Mouse (Mus musculus): ENCODE results near the gene Arhgdia. TPM values are rescaled to one million over a fixed set of nuclear protein-coding genes. Genes with fewer than 3 reads are reported as not detected.

Gene Arhgdia
- polyA plus RNA-seq, 1 experiment from 2014 or later = 627 TPM

DNA sequence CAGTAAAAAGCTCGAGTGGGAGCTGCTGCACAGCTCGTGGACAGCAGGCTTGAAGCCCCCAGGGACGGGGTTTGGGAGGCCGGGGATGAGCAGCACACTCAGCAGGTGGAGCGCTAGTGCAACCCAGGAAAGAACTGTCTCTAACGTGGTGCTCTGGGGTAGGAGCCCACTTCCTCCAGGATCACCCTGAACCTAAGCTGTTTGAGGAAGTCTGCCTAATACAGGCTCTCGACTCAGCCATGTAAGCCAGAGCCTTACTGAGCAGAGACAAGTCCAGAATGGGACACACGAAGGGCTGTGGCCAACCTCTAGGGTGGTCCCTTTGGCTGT lies 42.5 kb downstream of the Arhgdia start:
- no peak for DNase-seq (ENCODE audit: low spot score)
- H3K4me2 ChIP-seq (ENCODE audit: low read length) = no peak overlapping the region
- H3K27ac ChIP-seq (ENCODE audit: low read depth) = peak overlapping the region; percentile 64
- WGBS = 50% methylated on average over 8 of the region's 8 CpGs
- ATAC-seq (replicated peaks; ENCODE audit: low FRiP score, low TSS enrichment, low read depth) = no peak; the same call in none of the 2 replicates
- 0 out of 2 replicates have a peak, but pooled peaks cover 5% of the 10 kb centered on the region for H3K27me3 ChIP-seq (replicated peaks; ENCODE audit: control insufficient read depth, insufficient read depth, low read length)
- no peak overlapping the region for H3K4me3 ChIP-seq (ENCODE audit: low read depth, low read length)
- no peak overlapping the region for H3K9ac ChIP-seq (ENCODE audit: low read length)
- peaks cover 25% of the 10 kb centered on the region for H3K36me3 ChIP-seq (ENCODE audit: control insufficient read depth, insufficient read depth, low read length)
- H3K9me3 ChIP-seq (ENCODE audit: control insufficient read depth, low read length) = no peaks in the 10 kb centered on the region
- H3K4me1 ChIP-seq (replicated peaks; ENCODE audit: control insufficient read depth, insufficient read depth, low read length) = peaks cover 11% of the 10 kb centered on the region

DNA sequence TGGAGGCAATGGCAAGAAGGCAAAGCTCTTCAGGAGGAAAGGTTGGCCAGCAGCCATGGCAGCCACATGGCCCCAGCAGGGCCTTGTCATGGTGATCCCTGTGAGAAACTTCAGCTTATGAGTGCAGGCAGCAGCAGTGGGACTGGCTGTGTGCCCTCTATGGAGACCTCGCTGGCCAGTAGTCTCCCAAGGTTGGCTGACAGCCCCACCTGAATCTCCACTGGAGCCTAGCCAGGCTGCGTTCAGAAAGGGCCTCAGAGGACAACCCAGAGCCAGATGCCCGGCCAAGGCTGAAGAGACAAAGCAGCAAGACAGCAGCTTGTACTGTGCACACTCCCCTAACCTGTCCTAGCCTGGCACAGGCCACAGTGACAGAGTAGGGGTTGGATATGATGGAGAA lies 42.9 kb downstream of the Arhgdia start:
- Histone ChIP-seq H3K36me3 (ENCODE audit: control insufficient read depth, insufficient read depth, low read length) (peaks cover 21% of the 10 kb centered on the region), H3K27me3 (replicated peaks; ENCODE audit: control insufficient read depth, insufficient read depth, low read length) (peaks cover 6% of the 10 kb centered on the region; the same call in 1 of the 2 replicates), H3K4me2 (ENCODE audit: low read length) (no peak overlapping the region), H3K4me3 (ENCODE audit: low read depth, low read length) (no peak overlapping the region), H3K9me3 (ENCODE audit: control insufficient read depth, low read length) (no peaks in the 10 kb centered on the region), H3K27ac (ENCODE audit: low read depth) (peak overlapping the region; percentile 64), H3K4me1 (replicated peaks; ENCODE audit: control insufficient read depth, insufficient read depth, low read length) (peaks cover 11% of the 10 kb centered on the region), H3K9ac (ENCODE audit: low read length) (no peak overlapping the region)
- no peak for DNase-seq (ENCODE audit: low spot score)
- ATAC-seq (replicated peaks; ENCODE audit: low FRiP score, low TSS enrichment, low read depth) = no peak
- 81% methylated on average over 3 of the region's 3 CpGs for WGBS

GRCm38 (mm10) chr11:120535804-120536203 lies 45.6 kb downstream of the Arhgdia start:
- Histone ChIP-seq H3K4me3 (ENCODE audit: low read depth, low read length) (no peak overlapping the region), H3K27me3 (replicated peaks; ENCODE audit: control insufficient read depth, insufficient read depth, low read length) (peaks cover 33% of the 10 kb centered on the region), H3K9me3 (ENCODE audit: control insufficient read depth, low read length) (no peaks in the 10 kb centered on the region), H3K4me1 (replicated peaks; ENCODE audit: control insufficient read depth, insufficient read depth, low read length) (peaks cover 11% of the 10 kb centered on the region), H3K27ac (ENCODE audit: low read depth) (no peak overlapping the region), H3K4me2 (ENCODE audit: low read length) (no peak overlapping the region), H3K36me3 (ENCODE audit: control insufficient read depth, insufficient read depth, low read length) (no peaks in the 10 kb centered on the region), H3K9ac (ENCODE audit: low read length) (no peak overlapping the region)
- DNase-seq (ENCODE audit: low spot score) (no peak), ATAC-seq (replicated peaks; ENCODE audit: low FRiP score, low TSS enrichment, low read depth) (no peak)
- 68% methylated on average over 3 of the region's 3 CpGs for WGBS

DNA sequence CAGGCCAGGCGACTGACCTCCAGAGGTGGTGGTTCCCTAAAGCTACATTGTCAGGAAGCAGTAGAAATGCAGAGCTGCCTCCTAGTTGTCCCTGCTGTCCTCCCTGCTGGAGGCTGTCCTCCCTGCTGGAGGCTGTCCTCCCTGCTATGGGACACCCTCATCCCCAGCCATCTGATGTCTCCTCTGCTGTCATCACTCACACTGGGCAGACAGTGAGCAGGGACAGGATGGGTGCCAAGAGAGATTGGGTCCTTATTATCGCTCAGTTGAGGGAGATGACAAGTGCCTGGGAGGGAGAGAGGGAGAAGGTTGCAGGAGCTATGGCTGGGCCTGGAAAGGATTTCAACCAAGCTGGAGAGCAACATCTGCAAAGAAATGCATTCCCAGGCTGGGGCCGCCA lies 46.3 kb downstream of the Arhgdia start:
- no peaks in the 10 kb centered on the region for H3K36me3 ChIP-seq (ENCODE audit: control insufficient read depth, insufficient read depth, low read length)
- H3K4me3 ChIP-seq (ENCODE audit: low read depth, low read length) = no peak overlapping the region
- DNase-seq (ENCODE audit: low spot score) = no peak
- no peak for ATAC-seq (replicated peaks; ENCODE audit: low FRiP score, low TSS enrichment, low read depth)
- no peak overlapping the region for H3K27ac ChIP-seq (ENCODE audit: low read depth)
- H3K4me1 ChIP-seq (replicated peaks; ENCODE audit: control insufficient read depth, insufficient read depth, low read length) = peaks cover 13% of the 10 kb centered on the region
- H3K9me3 ChIP-seq (ENCODE audit: control insufficient read depth, low read length) = no peaks in the 10 kb centered on the region
- H3K27me3 ChIP-seq (replicated peaks; ENCODE audit: control insufficient read depth, insufficient read depth, low read length) = peaks cover 40% of the 10 kb centered on the region
- H3K4me2 ChIP-seq (ENCODE audit: low read length) = no peak overlapping the region
- 69% methylated on average over 3 of the region's 3 CpGs for WGBS
- no peak overlapping the region for H3K9ac ChIP-seq (ENCODE audit: low read length)

DNA sequence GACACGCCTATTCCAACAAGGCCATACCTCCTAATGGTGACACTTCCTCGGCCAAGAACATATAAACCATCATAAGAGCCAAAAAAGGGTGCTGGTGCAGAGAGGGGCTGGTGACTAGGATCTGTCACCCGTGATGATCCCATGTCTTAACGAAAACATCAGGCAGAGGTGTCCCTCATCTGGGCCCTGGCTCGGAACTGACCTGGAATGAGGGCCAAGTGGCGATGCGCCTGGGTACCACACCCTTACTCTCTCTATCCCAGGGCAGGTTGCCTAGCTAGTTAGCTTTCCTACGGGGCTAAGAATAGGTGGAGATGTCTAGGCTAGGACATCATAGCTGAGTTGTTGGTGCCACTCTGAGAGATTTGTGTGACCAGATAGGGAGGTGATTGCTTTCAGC lies 47.3 kb downstream of the Arhgdia start:
- WGBS = 80% methylated on average over 8 of the region's 8 CpGs
- no peak for DNase-seq (ENCODE audit: low spot score)
- no peak overlapping the region for H3K9ac ChIP-seq (ENCODE audit: low read length)
- no peak overlapping the region for H3K4me3 ChIP-seq (ENCODE audit: low read depth, low read length)
- no peaks in the 10 kb centered on the region for H3K9me3 ChIP-seq (ENCODE audit: control insufficient read depth, low read length)
- ATAC-seq (replicated peaks; ENCODE audit: low FRiP score, low TSS enrichment, low read depth) = no peak
- peaks cover 50% of the 10 kb centered on the region for H3K27me3 ChIP-seq (replicated peaks; ENCODE audit: control insufficient read depth, insufficient read depth, low read length)
- peaks cover 2% of the 10 kb centered on the region; the same call in 1 of the 2 replicates for H3K4me1 ChIP-seq (replicated peaks; ENCODE audit: control insufficient read depth, insufficient read depth, low read length)
- no peaks in the 10 kb centered on the region for H3K36me3 ChIP-seq (ENCODE audit: control insufficient read depth, insufficient read depth, low read length)
- no peak overlapping the region for H3K27ac ChIP-seq (ENCODE audit: low read depth)
- no peak overlapping the region for H3K4me2 ChIP-seq (ENCODE audit: low read length)

DNA sequence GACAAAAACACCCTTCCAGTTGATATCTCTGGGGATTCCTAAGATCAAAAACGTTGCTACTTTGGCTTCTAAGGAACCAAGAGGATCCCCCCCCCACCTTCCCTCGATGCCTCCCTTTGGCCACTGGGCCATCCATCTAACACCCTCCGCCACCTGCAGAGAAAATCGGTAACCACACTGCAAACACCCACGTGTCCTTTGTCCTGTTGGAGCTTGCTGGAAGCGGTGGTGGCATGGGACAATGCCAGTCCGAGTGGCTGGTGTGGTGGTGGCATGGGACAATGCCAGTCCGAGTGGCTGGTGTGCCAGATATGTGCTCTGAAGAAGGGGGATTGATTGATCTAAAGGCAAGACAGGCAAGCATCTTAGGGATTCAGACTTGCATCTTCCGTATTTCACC lies 49.8 kb downstream of the Arhgdia start:
- 23% methylated on average over 9 of the region's 9 CpGs for WGBS
- no peak for ATAC-seq (replicated peaks; ENCODE audit: low FRiP score, low TSS enrichment, low read depth)
- peaks cover 65% of the 10 kb centered on the region for H3K27me3 ChIP-seq (replicated peaks; ENCODE audit: control insufficient read depth, insufficient read depth, low read length)
- no peak overlapping the region for H3K9ac ChIP-seq (ENCODE audit: low read length)
- H3K27ac ChIP-seq (ENCODE audit: low read depth) = no peak overlapping the region
- DNase-seq (ENCODE audit: low spot score) = no peak
- peaks cover 2% of the 10 kb centered on the region; the same call in 1 of the 2 replicates for H3K4me1 ChIP-seq (replicated peaks; ENCODE audit: control insufficient read depth, insufficient read depth, low read length)
- H3K4me2 ChIP-seq (ENCODE audit: low read length) = no peak overlapping the region
- H3K36me3 ChIP-seq (ENCODE audit: control insufficient read depth, insufficient read depth, low read length) = no peaks in the 10 kb centered on the region
- no peaks in the 10 kb centered on the region for H3K9me3 ChIP-seq (ENCODE audit: control insufficient read depth, low read length)
- H3K4me3 ChIP-seq (ENCODE audit: low read depth, low read length) = 0 out of 2 replicates have a peak overlapping the region, but pooled peaks have one; percentile 39

DNA sequence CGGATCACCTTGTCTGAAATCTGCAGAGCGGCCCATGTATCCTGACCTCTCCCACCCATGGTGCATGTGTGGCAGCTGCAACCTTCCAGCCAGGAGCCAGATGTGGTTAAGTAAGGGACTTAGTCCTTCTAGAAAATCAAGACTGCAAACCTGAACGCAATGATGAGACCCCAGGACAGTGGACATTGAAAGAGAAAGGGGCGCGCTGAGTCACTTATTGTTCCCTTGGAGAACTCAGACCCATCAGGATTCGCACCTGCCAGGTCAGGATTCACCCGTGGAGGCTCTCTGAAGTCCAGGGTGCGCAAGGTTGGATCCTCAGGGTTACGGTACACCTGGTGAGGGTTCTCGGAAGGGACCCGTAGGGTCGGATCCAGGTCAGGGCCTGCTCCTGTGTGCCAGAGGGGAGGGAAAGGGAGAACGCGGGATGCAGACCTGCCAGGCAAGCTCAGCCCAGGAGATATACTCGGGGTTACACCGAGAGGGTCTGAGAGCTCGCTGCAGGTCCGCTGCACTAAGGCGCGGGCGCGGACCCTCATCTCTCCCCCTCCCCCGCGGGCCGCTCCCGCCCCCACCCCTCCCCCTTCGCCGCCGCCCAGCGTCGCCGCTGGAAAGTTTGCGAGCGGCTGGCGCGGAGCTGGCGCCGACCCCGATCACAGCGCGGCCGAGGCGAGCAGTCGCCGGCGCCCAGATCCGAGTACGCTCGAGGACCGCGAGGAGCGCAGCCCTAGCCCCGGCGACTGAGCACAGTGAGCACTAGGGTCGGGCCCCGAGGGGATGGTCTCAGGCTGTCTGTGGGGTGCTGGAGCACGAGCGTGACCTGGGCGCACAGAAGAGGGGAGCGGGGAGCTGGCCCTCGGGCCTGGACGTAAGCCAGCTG lies 51.1 kb downstream of the Arhgdia start, which contains the start of gene Gcgr:
Gcgr (plus strand) TSS at position 615 of the 880 bp plus-strand sequence.
- Histone ChIP-seq H3K4me3 (ENCODE audit: low read depth, low read length) (peak within 1 kb of the TSS; percentile 39), H3K27ac (ENCODE audit: low read depth) (no peak within 1 kb of the TSS), H3K4me1 (replicated peaks; ENCODE audit: control insufficient read depth, insufficient read depth, low read length) (peaks cover 2% of the 10 kb centered on the region; the same call in 1 of the 2 replicates), H3K9me3 (ENCODE audit: control insufficient read depth, low read length) (no peaks in the 10 kb centered on the region), H3K36me3 (ENCODE audit: control insufficient read depth, insufficient read depth, low read length) (no peaks in the 10 kb centered on the region), H3K4me2 (ENCODE audit: low read length) (peak within 1 kb of the TSS; percentile 84), H3K27me3 (replicated peaks; ENCODE audit: control insufficient read depth, insufficient read depth, low read length) (peaks cover 65% of the 10 kb centered on the region), H3K9ac (ENCODE audit: low read length) (peak within 1 kb of the TSS; percentile 41)
- WGBS = 9% methylated on average over 52 of the region's 62 CpGs
- peak; percentile 50 for ATAC-seq (replicated peaks; ENCODE audit: low FRiP score, low TSS enrichment, low read depth)
- DNase-seq (ENCODE audit: low spot score) = peak; percentile 69

GRCm38 (mm10) chr11:120528903-120529302 lies 52.5 kb downstream of the Arhgdia start:
- no peaks in the 10 kb centered on the region for H3K9me3 ChIP-seq (ENCODE audit: control insufficient read depth, low read length)
- no peak for DNase-seq (ENCODE audit: low spot score)
- no peak overlapping the region for H3K4me2 ChIP-seq (ENCODE audit: low read length)
- no peak overlapping the region for H3K27ac ChIP-seq (ENCODE audit: low read depth)
- no peak for ATAC-seq (replicated peaks; ENCODE audit: low FRiP score, low TSS enrichment, low read depth)
- WGBS = 59% methylated on average over 4 of the region's 4 CpGs
- no peaks in the 10 kb centered on the region for H3K36me3 ChIP-seq (ENCODE audit: control insufficient read depth, insufficient read depth, low read length)
- peaks cover 2% of the 10 kb centered on the region; the same call in 1 of the 2 replicates for H3K4me1 ChIP-seq (replicated peaks; ENCODE audit: control insufficient read depth, insufficient read depth, low read length)
- no peak overlapping the region for H3K9ac ChIP-seq (ENCODE audit: low read length)
- H3K27me3 ChIP-seq (replicated peaks; ENCODE audit: control insufficient read depth, insufficient read depth, low read length) = peaks cover 60% of the 10 kb centered on the region
- H3K4me3 ChIP-seq (ENCODE audit: low read depth, low read length) = no peak overlapping the region

All from intestine, embryonic 14.5 days (tissue).